Mouse (Mus musculus) cerebellum, postnatal 14 days (tissue): ENCODE measurements around the gene Vmac.

ENCODE experiments used
- DNase-seq, 2 experiments: peaks; one replicate each; pipeline ENCODE4 v3.0.0; 2021; ENCODE audit warnings: mixed read lengths in 2 of 2

Gene Vmac

DNA sequence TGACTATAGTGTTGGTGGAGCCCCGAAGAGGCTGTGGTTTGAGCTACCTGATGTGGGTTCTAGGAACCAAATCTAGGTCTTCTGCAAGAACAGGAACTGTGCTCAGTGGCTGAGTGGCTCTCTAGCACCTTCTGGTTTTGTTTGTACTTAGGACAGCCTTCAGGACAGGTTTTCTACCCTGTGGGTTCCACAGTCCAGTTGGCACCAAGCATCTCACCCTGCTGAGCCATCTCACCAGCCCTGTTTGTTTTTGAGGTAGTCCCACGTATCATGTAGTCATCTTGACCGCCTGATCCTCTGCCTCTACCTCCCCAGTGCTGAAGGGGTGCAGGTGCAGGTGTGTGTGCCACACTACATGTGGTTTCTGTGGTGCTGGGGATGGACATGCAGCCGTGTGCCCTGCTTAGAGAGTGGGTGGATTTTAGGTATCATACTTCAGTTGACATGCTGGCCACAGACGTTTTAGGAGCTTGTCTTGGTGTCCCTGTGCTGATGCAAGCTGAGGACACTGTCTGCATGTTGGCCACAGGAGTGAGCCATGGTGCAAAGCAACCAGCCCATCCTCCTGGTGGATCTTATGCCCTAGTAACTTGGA, 34.2 kb downstream of the Vmac start:
- peak; percentile 23 to 41 for DNase-seq

DNA sequence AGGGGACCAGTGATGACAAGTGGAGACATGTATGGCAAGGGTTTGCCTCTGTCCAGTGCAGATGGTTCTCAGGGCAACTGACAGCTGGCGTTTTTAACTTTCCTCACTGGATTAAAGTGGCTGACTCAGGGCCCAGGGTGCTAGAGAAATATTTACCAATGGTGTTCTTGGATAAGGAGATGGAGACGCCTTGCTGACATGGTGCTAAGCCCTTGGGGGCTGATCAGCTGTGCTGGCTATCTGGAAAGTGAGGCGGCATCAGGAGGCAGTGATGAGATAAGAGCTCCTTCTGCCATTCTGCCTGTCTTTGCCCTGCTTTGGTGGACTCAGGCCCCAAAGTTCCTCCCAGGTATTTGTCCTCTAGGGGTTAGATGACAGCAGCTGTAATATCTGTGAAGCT, 34.9 kb downstream of the Vmac start:
- DNase-seq, result no peak

DNA sequence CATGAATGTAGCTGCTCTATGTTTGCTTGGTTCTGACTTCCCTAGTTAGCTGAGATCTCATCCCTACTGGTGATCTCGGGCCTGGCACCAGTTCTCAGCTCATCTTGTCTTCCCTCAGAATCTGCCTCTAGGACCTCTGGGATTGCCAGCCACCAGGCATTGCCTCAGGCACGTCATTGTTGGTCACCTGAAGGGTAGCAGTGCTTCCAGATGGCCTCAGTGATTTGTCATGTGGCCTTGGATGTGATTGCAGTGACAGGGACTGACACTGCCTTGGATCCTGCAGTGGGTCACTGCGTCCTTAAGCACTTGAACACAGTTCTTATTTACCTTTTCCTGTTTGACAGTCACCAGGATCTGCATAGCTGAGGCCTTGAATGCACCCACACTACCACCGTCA, 36.0 kb downstream of the Vmac start:
- DNase-seq, result peak in 1 of 2 experiments; percentile 38

DNA sequence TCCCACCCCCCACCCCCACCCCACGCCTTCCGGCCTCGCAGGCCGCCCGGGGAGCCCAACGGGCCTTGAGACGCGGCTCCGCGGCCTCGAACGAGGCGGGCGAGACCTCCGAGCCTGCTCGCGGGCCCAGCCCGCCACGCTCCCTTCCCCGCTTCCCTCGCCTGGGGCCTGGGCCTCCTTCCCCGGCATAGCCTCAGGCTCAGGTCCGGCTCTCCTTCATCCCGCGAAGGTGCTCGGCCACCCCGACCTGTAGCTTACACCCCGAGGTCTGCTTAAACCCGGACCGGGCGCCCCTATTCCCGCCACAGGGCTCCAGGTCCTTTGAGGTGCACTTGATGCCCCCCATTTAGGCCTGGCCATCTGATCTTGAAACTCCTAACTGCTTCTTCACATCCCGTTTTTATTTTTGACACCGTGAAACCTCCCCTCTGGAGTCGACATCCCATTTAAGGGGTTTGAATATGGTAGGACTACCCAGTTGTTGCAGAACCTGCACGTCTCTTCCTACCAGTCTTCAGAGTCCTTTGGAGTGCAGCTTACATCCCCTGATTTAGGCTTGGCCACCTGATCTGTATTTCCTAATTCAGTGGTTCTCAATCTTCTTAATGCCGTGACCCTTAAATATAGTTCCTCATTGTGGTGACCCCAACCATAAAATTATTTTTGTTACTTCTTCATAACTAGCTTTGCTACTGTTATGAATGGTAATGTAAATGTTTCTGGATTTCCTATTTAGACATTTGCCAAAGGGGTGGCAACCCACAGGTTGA, 44.0 kb downstream of the Vmac start:
- peak in 1 of 2 experiments; percentile 51 for DNase-seq

DNA sequence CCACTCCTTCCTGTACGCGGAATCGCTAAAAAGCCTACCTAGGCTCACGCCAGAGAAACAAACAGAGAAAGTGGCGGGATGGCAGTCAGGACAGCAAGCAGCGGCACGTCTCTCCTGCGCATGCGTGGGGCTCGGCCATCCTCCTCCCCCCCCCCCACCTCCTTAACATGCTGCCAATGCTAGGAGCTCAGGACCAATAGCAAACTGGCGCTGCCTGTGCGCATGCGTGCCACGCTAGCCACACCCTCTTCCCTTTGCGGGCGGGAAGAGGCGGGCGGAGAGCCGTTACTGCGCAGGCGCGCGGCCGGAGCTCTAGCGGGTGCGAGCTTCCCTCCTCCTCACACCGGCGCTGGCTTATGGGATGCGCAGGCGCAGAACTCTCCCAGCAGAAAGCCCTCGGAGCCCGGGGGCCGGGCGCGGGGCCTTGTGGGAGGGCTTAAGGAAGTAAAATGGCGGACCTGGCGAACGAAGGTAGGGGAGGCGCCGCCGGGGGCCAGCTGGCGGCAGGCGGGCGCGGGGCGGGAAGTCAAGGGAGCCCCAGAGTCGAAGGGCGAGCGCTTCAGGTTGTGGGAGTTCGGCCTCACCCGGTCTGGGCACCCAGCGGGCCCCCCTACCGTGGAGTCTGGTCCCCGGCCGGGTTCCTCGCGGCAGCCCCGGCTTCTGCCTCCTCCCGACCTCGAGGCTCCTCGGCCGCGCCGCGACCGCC, 44.7 kb downstream of the Vmac start, which contains the start of gene Ranbp3:
Ranbp3 (plus strand) TSS at position 354 of the 706 bp plus-strand sequence.
- peak; percentile 99 for DNase-seq

DNA sequence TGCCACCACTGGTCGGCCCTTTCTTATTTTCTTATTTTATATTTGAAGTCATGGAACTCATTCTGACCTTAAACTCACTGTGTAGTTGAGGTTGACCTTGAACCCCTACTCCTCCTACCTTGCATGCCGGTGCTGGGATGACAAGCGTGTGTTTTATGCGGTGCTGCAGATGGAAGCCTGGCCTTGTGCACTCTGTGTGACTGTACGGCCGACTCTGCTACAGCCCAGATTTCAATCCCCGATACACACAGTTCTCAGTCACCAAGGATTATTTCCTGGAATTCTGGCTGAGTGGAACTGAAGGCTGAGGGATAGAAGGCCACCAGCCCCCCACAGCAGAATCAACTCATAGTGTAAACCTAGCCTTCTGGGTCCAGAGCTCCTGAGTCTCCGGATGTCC, 48.1 kb downstream of the Vmac start:
- no peak for DNase-seq

DNA sequence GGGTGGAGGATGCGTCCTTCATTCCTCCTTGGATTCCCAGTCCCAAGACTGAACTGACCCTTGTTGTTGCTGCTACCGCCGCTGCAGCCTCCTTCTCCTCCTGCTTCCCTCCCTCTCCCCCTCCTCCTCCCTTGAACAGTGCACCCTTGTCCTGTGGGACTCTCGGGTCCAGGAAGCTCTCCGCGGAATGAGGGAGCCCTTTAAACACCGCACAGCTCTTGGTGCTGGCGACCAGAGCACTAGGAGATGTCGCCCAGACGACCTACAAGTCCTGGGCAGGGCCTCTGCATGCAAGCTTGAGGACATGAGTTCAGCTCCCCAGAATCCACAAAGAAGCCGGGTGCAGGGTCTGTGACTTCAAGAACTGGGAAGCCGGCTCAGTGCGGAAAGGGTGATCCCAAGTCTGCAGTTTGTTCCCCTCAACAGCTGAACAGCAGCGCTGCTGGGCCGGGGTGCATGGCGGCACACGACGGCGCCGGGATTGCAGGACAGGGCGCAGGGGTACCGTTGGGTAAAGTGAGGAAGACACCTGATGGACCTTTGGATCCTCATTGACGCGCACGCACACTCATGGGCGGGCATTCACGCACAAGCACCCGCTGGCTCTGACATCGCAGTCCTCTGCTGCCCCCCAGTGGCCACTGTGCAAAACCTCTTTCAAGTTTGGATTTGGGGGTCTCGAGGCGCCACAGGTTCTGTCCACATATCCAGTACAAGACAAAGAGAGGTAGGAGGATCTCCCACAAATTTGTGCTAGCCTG, 49.3 kb downstream of the Vmac start:
- peak; percentile 92 to 96 for DNase-seq

DNA sequence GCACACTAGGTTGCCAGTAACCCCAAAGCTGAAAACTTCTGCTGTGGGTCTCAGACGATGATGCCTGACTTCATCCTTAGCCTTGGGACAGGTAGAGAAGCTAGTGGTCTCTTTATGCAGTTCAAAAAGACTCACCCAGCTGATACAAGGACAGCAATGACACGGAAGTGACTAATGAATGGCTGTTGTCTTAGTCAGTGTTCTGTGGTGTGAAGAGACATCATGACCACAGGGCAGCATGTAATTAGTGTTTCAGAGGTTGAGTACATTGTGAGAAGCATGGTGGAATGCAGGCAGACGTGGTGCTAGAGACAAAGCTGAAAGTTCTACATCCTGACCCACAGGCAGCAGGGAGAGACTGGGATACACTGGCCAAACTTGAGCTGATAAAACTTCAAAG, 50.2 kb downstream of the Vmac start:
- DNase-seq, result no peak

DNA sequence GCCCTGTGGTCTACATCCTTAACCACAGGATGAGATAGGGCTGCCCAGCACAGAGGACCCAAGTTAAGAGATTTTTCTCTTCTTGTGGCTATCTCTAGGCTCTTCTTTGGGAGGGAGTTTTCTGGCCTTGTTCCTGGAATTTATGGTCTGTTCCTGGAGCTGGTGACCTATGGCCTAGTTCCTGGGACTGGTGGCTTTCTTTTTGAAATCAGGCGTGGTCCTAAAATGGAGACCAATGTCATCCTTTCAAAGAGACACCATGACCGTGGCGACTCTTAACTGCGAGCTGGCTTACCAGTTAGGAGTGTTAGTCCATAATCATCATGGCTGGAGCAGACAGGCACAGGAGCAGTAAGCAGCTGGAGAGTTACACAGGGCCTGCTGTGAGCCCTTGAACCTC, 51.4 kb downstream of the Vmac start:
- DNase-seq, result no peak

DNA sequence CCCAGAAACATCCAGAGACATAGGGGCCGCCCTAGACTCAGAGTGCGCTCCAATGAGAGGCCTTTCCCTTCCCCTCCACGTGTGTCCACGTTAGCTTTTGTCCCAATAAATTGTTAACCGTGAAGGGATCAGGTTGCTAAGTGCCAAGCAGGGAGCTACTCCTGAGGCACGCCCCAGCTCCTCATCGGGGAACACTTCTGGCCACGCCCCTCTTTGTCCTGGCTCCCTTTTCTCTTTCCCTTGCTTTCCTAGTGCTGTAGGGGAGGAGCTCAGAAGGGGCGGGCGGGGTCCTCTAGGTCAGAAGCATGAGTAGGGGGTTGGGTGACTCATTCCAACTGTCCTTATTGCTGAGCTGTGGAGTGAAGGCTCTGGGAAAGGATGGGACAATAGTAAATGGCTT, 53.5 kb downstream of the Vmac start:
- no peak for DNase-seq
